Mouse (Mus musculus) myocyte (in vitro differentiated cells): Measurements from ENCODE around the gene Cdc27. TPM values are rescaled to one million over a fixed set of nuclear protein-coding genes. Genes with fewer than 3 reads are reported as not detected.

Experiments used
- H3K27me3 ChIP-seq: one replicate; pipeline ENCODE4 v1.6.1; 2011; ENCODE audit not compliant: control insufficient read depth, insufficient read depth, insufficient read length
- H3K36me3 ChIP-seq: one replicate; pipeline ENCODE4 v1.6.1; 2011; ENCODE audit not compliant: control insufficient read depth, insufficient read depth
- H3K4me2 ChIP-seq: one replicate; pipeline ENCODE4 v1.6.1; 2011; ENCODE audit warnings: low read depth, control low read depth
- H3K4me3 ChIP-seq: one replicate; pipeline ENCODE4 v1.5.1; 2011; ENCODE audit warnings: mild to moderate bottlenecking, control low read depth, moderate library complexity
- H3K79me2 ChIP-seq: one replicate; pipeline ENCODE4 v1.6.1; 2011; ENCODE audit not compliant: control insufficient read depth, insufficient read depth
- H3ac ChIP-seq: one replicate; pipeline ENCODE4 v1.6.1; 2011; ENCODE audit not compliant: control insufficient read depth, insufficient read length
- CEBPB ChIP-seq: IDR thresholded peaks from 2 replicates; pipeline ENCODE4 v1.6.1; 2011; ENCODE audit warnings: mild to moderate bottlenecking, moderate library complexity; ENCODE audit not compliant: poor library complexity, insufficient read depth, severe bottlenecking
- E2F4 ChIP-seq: IDR thresholded peaks from one replicate; pipeline ENCODE4 v1.6.1; 2011; ENCODE audit warnings: mild to moderate bottlenecking, control low read depth, moderate library complexity; ENCODE audit not compliant: insufficient read depth
- MAX ChIP-seq: IDR thresholded peaks from one replicate; pipeline ENCODE4 v1.6.1; 2011; ENCODE audit warnings: low read depth, mild to moderate bottlenecking, control low read depth
- MYOD1 ChIP-seq, 3 experiments: IDR thresholded peaks; one replicate each; pipeline ENCODE4 v1.6.1; 2011; ENCODE audit warnings: control low read depth in 2 of 3, low read depth in 2 of 3, mild to moderate bottlenecking in 2 of 3, moderate library complexity in 1 of 3; ENCODE audit not compliant: insufficient read length in 2 of 3, control insufficient read depth in 1 of 3
- MYOG ChIP-seq, 3 experiments: IDR thresholded peaks; one replicate each; pipeline ENCODE4 v1.6.1; 2011; ENCODE audit warnings: control low read depth in 2 of 3, low read depth in 2 of 3, mild to moderate bottlenecking in 2 of 3; ENCODE audit not compliant: insufficient read length in 2 of 3, control insufficient read depth in 1 of 3, insufficient read depth in 1 of 3
- POLR2A ChIP-seq: IDR thresholded peaks from one replicate; pipeline ENCODE4 v1.6.1; 2011; ENCODE audit warnings: low read depth, mild to moderate bottlenecking, control low read depth, moderate library complexity; ENCODE audit not compliant: insufficient read length
- POLR2AphosphoS2 ChIP-seq: IDR thresholded peaks from one replicate; pipeline ENCODE4 v1.6.1; 2011; ENCODE audit warnings: low read depth, control low read depth; ENCODE audit not compliant: insufficient read length
- REST ChIP-seq: IDR thresholded peaks from one replicate; pipeline ENCODE4 v1.6.1; 2011; ENCODE audit warnings: mild to moderate bottlenecking, control low read depth, moderate library complexity; ENCODE audit not compliant: insufficient read depth, insufficient read length
- SRF ChIP-seq: IDR thresholded peaks from one replicate; pipeline ENCODE4 v1.6.1; 2011; ENCODE audit warnings: low read depth; ENCODE audit not compliant: control insufficient read depth, insufficient read length
- TCF12 ChIP-seq: IDR thresholded peaks from one replicate; pipeline ENCODE4 v1.6.1; 2011; ENCODE audit warnings: mild to moderate bottlenecking, control low read depth; ENCODE audit not compliant: poor library complexity, insufficient read depth, severe bottlenecking
- TCF3 ChIP-seq: IDR thresholded peaks from one replicate; pipeline ENCODE4 v1.6.1; 2011; ENCODE audit warnings: low read depth, control low read depth; ENCODE audit not compliant: insufficient read length
- USF1 ChIP-seq: IDR thresholded peaks from one replicate; pipeline ENCODE4 v1.6.1; 2011; ENCODE audit warnings: low read depth, mild to moderate bottlenecking, control low read depth, moderate library complexity
- polyA plus RNA-seq: library from polyadenylated mRNA; unstranded; fragments of >200 nt; fragmentation: generic; extraction: Trizol; gene quantifications from one replicate; pipeline ENCODE4 v1.2.1, GENCODE M21; 2012; ENCODE audit warnings: missing spikeins

Cdc27 gene
- polyA plus RNA-seq, 1 experiment: 9.2 TPM

- peak overlapping the region; percentile 66 for H3K4me2 ChIP-seq
- H3K27me3 ChIP-seq: no peaks in the 10 kb centered on the region
- peaks cover 8% of the 10 kb centered on the region for H3K36me3 ChIP-seq
- no peak overlapping the region for H3K4me3 ChIP-seq
- H3K79me2 ChIP-seq: peaks cover 12% of the 10 kb centered on the region
- H3ac ChIP-seq: no peak overlapping the region
- TF ChIP-seq POLR2AphosphoS2: peak; percentile 62
- TF ChIP-seq MYOD1 (IDR thresholded peaks at IDR 0.05; ENCODE audit: control insufficient read depth in 1 of 3, insufficient read length in 2 of 3, low read depth in 2 of 3): no peak
- TF ChIP-seq POLR2A: peak; percentile 12
- TF ChIP-seq SRF: no peak
Measured at GRCm38 (mm10) chr11:104581446-104582307, 31.3 kb upstream of the Cdc27 start.

- Histone ChIP-seq H3K4me2 (peak overlapping the region; percentile 66), H3ac (no peak overlapping the region), H3K4me3 (peak overlapping the region; percentile 57), H3K27me3 (no peaks in the 10 kb centered on the region), H3K36me3 (peaks cover 8% of the 10 kb centered on the region), H3K79me2 (peaks cover 12% of the 10 kb centered on the region)
- TF ChIP-seq MAX: no peak
- no peak for TF ChIP-seq USF1
- no peak for TF ChIP-seq CEBPB
- TF ChIP-seq MYOD1 (IDR thresholded peaks at IDR 0.05; ENCODE audit: control insufficient read depth in 1 of 3, insufficient read length in 2 of 3, low read depth in 2 of 3): no peak
- TF ChIP-seq POLR2AphosphoS2: peak; percentile 18
- TF ChIP-seq E2F4: no peak
- no peak for TF ChIP-seq MYOG (IDR thresholded peaks at IDR 0.05; ENCODE audit: control insufficient read depth in 1 of 3, insufficient read depth in 1 of 3, insufficient read length in 2 of 3, low read depth in 2 of 3)
Measured at GRCm38 (mm10) chr11:104580606-104581005, 30.2 kb upstream of the Cdc27 start.

- Histone ChIP-seq H3K36me3 (peaks cover 8% of the 10 kb centered on the region), H3K27me3 (no peaks in the 10 kb centered on the region), H3ac (no peak overlapping the region), H3K4me2 (peak overlapping the region; percentile 66), H3K4me3 (peak overlapping the region; percentile 57), H3K79me2 (peaks cover 12% of the 10 kb centered on the region)
- TF ChIP-seq MAX (no peak), MYOG (IDR thresholded peaks at IDR 0.05; ENCODE audit: control insufficient read depth in 1 of 3, insufficient read depth in 1 of 3, insufficient read length in 2 of 3, low read depth in 2 of 3) (no peak)
Measured at GRCm38 (mm10) chr11:104580091-104580490, 29.7 kb upstream of the Cdc27 start.

DNA sequence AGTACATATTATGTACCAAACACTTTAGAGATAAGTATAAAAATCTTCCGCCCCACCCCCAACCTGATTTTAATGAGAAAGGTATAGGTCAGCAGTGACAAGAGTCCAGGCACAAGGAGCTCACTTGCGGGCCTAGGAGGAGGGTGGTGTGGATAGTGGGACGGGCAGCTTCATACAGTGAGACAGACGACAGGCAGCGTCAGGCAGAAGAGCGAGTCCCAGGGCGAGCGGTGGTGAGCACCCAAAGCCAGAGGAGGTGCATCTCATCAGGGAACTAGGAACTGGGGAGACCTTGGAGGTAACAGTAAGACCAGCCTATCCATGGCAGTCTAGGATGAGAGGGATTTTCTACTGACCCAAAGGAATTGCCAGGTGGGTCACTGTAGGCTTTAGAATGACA lies 29.2 kb upstream of the Cdc27 start:
- Histone ChIP-seq H3ac (no peak overlapping the region), H3K27me3 (no peaks in the 10 kb centered on the region), H3K4me3 (peak overlapping the region; percentile 57), H3K79me2 (peaks cover 12% of the 10 kb centered on the region), H3K36me3 (peaks cover 8% of the 10 kb centered on the region), H3K4me2 (peak overlapping the region; percentile 66)
- TF ChIP-seq REST: no peak
- no peak for TF ChIP-seq MAX
- peak; percentile 81 for TF ChIP-seq POLR2AphosphoS2
- TF ChIP-seq POLR2A: peak; percentile 56
- TF ChIP-seq MYOD1 (IDR thresholded peaks at IDR 0.05; ENCODE audit: control insufficient read depth in 1 of 3, insufficient read length in 2 of 3, low read depth in 2 of 3): no peak

DNA sequence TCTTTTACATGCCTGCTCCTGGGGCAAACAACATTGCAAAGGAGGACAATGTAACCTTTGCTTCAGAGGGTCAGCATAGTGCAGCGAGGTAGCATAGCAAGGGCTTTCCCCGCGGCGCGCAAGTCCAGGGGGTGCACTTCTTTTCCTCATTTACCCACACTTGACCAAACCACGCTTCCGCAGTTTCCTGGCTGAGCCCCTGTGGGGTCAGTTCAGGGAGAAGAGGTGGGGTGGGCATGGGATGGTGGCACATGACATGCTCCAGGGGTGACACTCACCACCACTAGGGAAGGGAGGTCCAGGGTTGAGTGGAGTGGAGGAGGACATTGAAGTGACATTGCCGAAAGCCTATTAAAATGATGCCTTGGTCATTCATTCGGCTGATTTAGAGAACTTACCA lies 28.7 kb upstream of the Cdc27 start:
- H3K27me3 ChIP-seq: no peaks in the 10 kb centered on the region
- H3K36me3 ChIP-seq: peaks cover 8% of the 10 kb centered on the region
- H3K79me2 ChIP-seq: peaks cover 12% of the 10 kb centered on the region
- TF ChIP-seq POLR2AphosphoS2 (peak; percentile 56), USF1 (no peak), MYOD1 (IDR thresholded peaks at IDR 0.05; ENCODE audit: control insufficient read depth in 1 of 3, insufficient read length in 2 of 3, low read depth in 2 of 3) (no peak), E2F4 (no peak), REST (no peak), SRF (no peak), POLR2A (peak; percentile 12), MAX (no peak)
- H3K4me2 ChIP-seq: peak overlapping the region; percentile 66
- no peak overlapping the region for H3ac ChIP-seq
- H3K4me3 ChIP-seq: peak overlapping the region; percentile 57

DNA sequence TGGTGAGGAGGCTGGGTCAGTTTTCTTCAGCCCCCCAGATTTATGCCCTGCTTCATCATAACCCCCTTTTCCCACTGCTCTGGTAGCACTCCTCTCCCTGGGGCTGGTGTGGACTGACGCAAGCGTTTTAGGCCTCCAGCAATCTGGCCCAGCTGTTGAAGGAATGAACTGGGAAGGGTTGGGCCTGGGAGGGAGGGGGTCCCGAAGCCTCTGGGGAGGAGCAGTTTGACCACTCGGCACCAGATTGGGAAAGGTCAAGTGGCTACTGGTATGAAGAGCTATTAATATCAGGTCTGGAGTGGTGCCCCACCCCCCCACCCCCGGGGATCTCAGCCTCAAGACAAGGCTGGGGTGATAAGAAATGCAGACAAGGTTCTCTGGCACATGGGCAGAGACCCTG lies 27.7 kb upstream of the Cdc27 start:
- Histone ChIP-seq H3ac (peak overlapping the region; percentile 9), H3K4me2 (peak overlapping the region; percentile 66), H3K27me3 (no peaks in the 10 kb centered on the region), H3K36me3 (peaks cover 8% of the 10 kb centered on the region), H3K4me3 (peak overlapping the region; percentile 57), H3K79me2 (peaks cover 12% of the 10 kb centered on the region)
- peak in 1 of 3 experiments; percentile 82 for TF ChIP-seq MYOG (IDR thresholded peaks at IDR 0.05; ENCODE audit: control insufficient read depth in 1 of 3, insufficient read depth in 1 of 3, insufficient read length in 2 of 3, low read depth in 2 of 3)
- TF ChIP-seq CEBPB: peak; percentile 11; the same call in 1 of the 2 replicates
- TF ChIP-seq USF1: no peak
- no peak for TF ChIP-seq SRF
- no peak for TF ChIP-seq E2F4
- no peak for TF ChIP-seq MAX
- TF ChIP-seq POLR2A: peak; percentile 44
- TF ChIP-seq MYOD1 (IDR thresholded peaks at IDR 0.05; ENCODE audit: control insufficient read depth in 1 of 3, insufficient read length in 2 of 3, low read depth in 2 of 3): peak in 1 of 3 experiments; percentile 57
- no peak for TF ChIP-seq TCF12
- TF ChIP-seq TCF3: no peak
- TF ChIP-seq REST: no peak
- TF ChIP-seq POLR2AphosphoS2: peak; percentile 47
